Mouse (Mus musculus) intestine, embryonic 15.5 days (tissue): ENCODE data around the gene Fam117b. TPM values are rescaled to one million over a fixed set of nuclear protein-coding genes. Genes with fewer than 3 reads are reported as not detected.

Experiments used
- ATAC-seq: fragments of 200-750 bp; cut with Nextera tagmentation; 2 replicates; pipeline ENCODE4 v1.8.0; 2017; ENCODE audit warnings: moderate TSS enrichment, moderate library complexity
- H3K27ac ChIP-seq: fragments of 300-500 bp; sonication (generic); 2 replicates; pipeline ENCODE4 v1.5.1; 2015; ENCODE audit warnings: mild to moderate bottlenecking, inconsistent platforms
- H3K27me3 ChIP-seq: fragments of 300-500 bp; sonication (generic); replicated peaks from 2 replicates; pipeline ENCODE4 v1.6.1; 2015; ENCODE audit warnings: inconsistent platforms
- H3K36me3 ChIP-seq: fragments of 300-500 bp; sonication (generic); 2 replicates; pipeline ENCODE4 v1.6.1; 2015; ENCODE audit warnings: inconsistent platforms
- H3K4me1 ChIP-seq: fragments of 300-500 bp; sonication (generic); replicated peaks from 2 replicates; pipeline ENCODE4 v1.6.1; 2015; ENCODE audit warnings: inconsistent platforms
- H3K4me2 ChIP-seq: fragments of 300-500 bp; sonication (generic); replicated peaks from 2 replicates; pipeline ENCODE4 v1.6.1; 2015; ENCODE audit warnings: mild to moderate bottlenecking, inconsistent platforms
- H3K4me3 ChIP-seq: fragments of 300-500 bp; sonication (generic); replicated peaks from 2 replicates; pipeline ENCODE4 v1.5.1; 2015; ENCODE audit warnings: inconsistent platforms
- H3K9ac ChIP-seq: fragments of 300-500 bp; sonication (generic); 2 replicates; pipeline ENCODE4 v1.6.1; 2015; ENCODE audit warnings: inconsistent platforms
- H3K9me3 ChIP-seq: fragments of 300-500 bp; sonication (generic); 2 replicates; pipeline ENCODE4 v1.6.1; 2016; ENCODE audit warnings: inconsistent platforms
- WGBS: fragments of 180-500 bp; shearing (Covaris S2); methylation state at CpG from one replicate; pipeline ENCODE4 v1.1.7; 2015; 5-methylcytosine and 5-hydroxymethylcytosine counted together
- polyA plus RNA-seq: library from polyadenylated mRNA; unstranded; fragments of >200 nt; fragmentation: Nextera tagmentation; extraction: Ambion mirVana; gene quantifications from 2 replicates; pipeline ENCODE4 v1.2.1, GENCODE M21; 2015

Fam117b gene
- polyA plus RNA-seq, 1 experiment from 2014 or later: 7.8 TPM

DNA sequence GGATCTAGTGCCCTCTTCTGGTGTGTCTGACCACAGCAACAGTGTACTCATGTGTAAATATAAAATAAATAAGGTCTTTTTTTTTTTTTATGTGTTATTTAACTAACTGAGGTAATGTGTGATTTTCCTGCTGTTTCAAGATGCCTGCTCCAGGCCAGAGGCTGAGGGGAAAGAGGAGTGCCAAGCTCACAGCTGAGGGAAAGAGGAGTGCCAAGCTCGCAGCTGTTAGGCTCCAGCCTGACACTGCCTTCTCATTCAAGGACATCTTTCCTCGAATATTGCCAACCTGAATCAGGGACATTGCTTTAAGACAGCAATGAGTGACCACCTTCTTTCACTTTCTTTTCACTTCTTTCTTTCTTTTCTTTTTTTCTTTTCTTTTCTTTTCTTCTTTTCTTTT lies 95.9 kb downstream of the Fam117b start:
- WGBS: 79% methylated on average over 2 of the region's 2 CpGs
- no peaks in the 10 kb centered on the region for H3K27me3 ChIP-seq
- no peak overlapping the region for H3K4me3 ChIP-seq
- H3K27ac ChIP-seq: no peak overlapping the region
- no peaks in the 10 kb centered on the region for H3K4me1 ChIP-seq
- H3K9me3 ChIP-seq: no peaks in the 10 kb centered on the region
- no peak for ATAC-seq
- H3K36me3 ChIP-seq: no peaks in the 10 kb centered on the region
- H3K4me2 ChIP-seq: no peak overlapping the region
- H3K9ac ChIP-seq: no peak overlapping the region

DNA sequence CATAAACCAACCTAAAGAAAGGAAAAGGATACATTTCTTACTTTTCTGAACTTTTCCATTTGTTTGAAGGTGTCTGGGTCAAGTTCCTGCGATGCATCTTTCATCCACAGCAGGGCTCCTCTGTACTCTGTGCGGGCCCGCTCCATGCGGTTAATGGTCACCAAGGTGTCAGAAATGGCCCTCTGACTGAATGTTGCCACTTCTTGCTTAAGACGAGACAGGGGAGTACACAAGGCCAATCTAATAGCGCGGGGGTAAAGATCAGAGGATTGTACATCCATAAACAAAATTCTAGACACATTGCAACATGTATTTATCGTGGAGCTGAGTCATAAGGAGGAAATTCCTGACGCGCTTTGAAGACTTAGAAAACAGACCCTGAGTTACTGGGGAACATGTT lies 101.0 kb downstream of the Fam117b start:
- WGBS: 86% methylated on average over 10 of the region's 10 CpGs
- Histone ChIP-seq H3K4me2 (no peak overlapping the region), H3K4me1 (no peaks in the 10 kb centered on the region), H3K9ac (no peak overlapping the region), H3K9me3 (no peaks in the 10 kb centered on the region), H3K27ac (no peak overlapping the region), H3K4me3 (no peak overlapping the region), H3K36me3 (no peaks in the 10 kb centered on the region), H3K27me3 (no peaks in the 10 kb centered on the region)
- no peak for ATAC-seq

DNA sequence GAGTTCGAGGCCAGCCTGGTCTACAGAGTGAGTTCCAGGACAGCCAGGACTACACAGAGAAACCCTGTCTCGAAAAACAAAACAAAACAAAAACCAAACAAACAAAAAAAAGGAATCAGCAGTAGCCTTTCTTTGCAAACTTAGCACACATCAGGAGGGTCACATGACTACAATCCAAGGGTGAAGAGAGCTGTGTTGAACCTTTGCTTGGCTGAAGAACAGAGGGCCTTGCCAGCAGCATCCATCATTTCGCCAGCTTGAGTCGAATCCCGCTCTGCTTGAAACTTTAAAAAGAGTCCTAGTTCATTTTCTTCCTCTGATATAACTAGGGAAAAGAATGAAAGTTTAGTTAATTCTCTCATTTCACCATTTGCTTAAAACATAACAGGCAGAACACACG lies 102.7 kb downstream of the Fam117b start:
- no peaks in the 10 kb centered on the region for H3K36me3 ChIP-seq
- ATAC-seq: no peak
- no peaks in the 10 kb centered on the region for H3K27me3 ChIP-seq
- no peaks in the 10 kb centered on the region for H3K9me3 ChIP-seq
- no peak overlapping the region for H3K27ac ChIP-seq
- no peak overlapping the region for H3K4me3 ChIP-seq
- H3K4me1 ChIP-seq: no peaks in the 10 kb centered on the region
- WGBS: 88% methylated on average over 6 of the region's 6 CpGs
- H3K4me2 ChIP-seq: no peak overlapping the region
- H3K9ac ChIP-seq: no peak overlapping the region

DNA sequence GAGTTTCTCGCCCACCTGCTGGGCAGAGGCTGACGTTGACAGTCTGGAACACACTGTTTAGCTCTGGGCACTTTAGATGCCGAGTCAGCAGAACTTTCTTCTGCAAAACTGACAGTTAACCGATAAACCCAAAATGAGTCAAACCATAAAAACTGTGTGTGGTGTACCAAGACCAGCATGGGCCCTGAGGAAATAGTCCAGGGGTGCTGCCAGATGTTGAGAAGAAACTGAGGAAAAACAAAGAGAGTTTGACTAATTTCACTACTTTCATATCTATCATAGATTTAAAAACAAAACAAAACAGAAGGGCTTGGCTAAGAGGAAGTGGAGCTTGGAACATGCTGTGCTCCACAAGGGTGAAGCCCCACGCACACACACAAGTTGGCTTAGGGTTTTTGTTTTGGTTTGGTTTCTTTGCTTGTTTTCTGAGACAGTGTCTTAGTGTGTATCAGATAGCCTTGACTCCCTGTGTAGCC lies 103.4 kb downstream of the Fam117b start:
- Histone ChIP-seq H3K9ac (no peak overlapping the region), H3K36me3 (no peaks in the 10 kb centered on the region), H3K4me1 (no peaks in the 10 kb centered on the region), H3K4me3 (no peak overlapping the region), H3K27me3 (no peaks in the 10 kb centered on the region), H3K4me2 (no peak overlapping the region), H3K9me3 (no peaks in the 10 kb centered on the region), H3K27ac (no peak overlapping the region)
- ATAC-seq: no peak
- 64% methylated on average over 5 of the region's 5 CpGs for WGBS

DNA sequence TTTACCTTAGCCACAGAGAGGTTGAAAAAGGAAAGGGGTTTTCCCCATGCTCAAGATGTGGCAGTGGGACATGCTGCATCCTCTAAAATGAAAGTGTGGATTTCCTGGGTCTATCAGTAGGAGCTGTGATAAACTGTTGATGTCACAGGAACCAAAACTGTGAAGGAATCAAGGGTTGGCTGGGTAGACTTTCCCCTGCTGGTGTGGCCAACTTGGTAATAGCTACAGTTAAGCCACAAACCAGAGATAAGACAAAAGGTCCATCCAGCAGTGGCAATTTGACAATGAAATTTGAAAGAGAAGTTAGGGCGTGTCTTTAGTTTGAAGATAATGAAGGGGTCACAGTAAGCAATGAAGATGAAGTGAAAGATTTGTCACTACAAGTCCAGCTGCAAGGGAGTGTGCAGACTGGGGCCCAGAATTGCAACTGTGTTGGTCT lies 104.2 kb downstream of the Fam117b start:
- no peaks in the 10 kb centered on the region for H3K27me3 ChIP-seq
- H3K4me1 ChIP-seq: no peaks in the 10 kb centered on the region
- 76% methylated on average over 1 of the region's 1 CpGs for WGBS
- H3K4me3 ChIP-seq: no peak overlapping the region
- no peak overlapping the region for H3K4me2 ChIP-seq
- H3K27ac ChIP-seq: no peak overlapping the region
- ATAC-seq: no peak
- H3K9ac ChIP-seq: no peak overlapping the region
- H3K9me3 ChIP-seq: no peaks in the 10 kb centered on the region
- H3K36me3 ChIP-seq: no peaks in the 10 kb centered on the region

Other genes starting within 250 kb of the Fam117b start
- gene Sumo1, start 242.2 kb upstream of the Fam117b start, polyA plus RNA-seq: 316 and 375 TPM in 2 replicates
- 240 and 279 TPM in 2 replicates for gene Nop58, start 228.0 kb upstream of the Fam117b start, polyA plus RNA-seq
- 5.9 and 6.7 TPM in 2 replicates for gene Bmpr2, start 149.6 kb upstream of the Fam117b start, polyA plus RNA-seq
- 1.1 and 1.3 TPM in 2 replicates for gene Ica1l, start 130.2 kb downstream of the Fam117b start, polyA plus RNA-seq
- 4.9 and 5.0 TPM in 2 replicates for gene Carf, start 185.2 kb downstream of the Fam117b start, polyA plus RNA-seq
- 53.0 and 53.8 TPM in 2 replicates for gene Wdr12, start 185.6 kb downstream of the Fam117b start, polyA plus RNA-seq